Mouse (Mus musculus) mammary gland, adult 2 months (tissue): ENCODE measurements around the gene Pdia6. TPM values are rescaled to one million over a fixed set of nuclear protein-coding genes. Genes with fewer than 3 reads are reported as not detected.

Experiments
- polyA plus RNA-seq: library from polyadenylated mRNA; depleted of rRNA; stranded (reverse); fragments of >200 nt; gene quantifications from 2 replicates; pipeline ENCODE4 v1.2.3, GENCODE M21; 2012; ENCODE audit warnings: low replicate concordance; rRNA removed

Gene Pdia6
- polyA plus RNA-seq, result 31.8 and 41.3 TPM in 2 replicates

DNA sequence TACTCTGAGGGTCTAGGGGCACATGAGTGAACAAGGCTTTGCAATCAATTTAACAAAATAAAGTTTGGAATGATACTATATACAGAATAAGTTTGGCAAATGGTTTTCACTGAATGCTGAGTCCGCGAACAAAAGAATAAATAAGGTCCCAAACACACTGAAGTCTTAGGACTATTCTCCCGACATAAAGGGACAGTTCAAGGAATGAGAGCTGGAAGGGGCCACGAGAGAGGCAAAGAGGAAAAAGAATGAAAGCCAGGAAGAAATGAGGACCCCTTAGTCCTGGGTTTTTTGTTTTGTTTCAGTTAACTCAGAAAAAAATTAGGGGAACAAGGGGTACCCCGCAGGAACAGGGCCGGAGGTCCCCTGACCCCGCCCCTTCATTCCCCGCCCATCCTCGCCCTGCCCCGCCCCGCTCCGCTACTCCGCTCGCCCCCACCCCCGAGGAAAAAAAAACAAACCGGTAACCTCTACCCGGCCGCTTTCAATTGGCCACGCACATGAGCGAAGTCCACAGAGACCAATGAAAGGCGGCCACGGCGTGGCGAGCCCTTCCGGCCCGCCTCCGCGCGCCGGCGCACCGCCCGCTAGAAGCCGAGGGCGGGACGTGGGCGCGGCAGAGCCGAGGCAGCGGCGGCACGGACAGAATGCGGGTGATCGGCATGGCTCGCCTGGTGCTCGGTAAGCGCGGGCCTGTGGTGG, at the start of gene Pdia6:
Gene Pdia6, plus strand, starts transcription at position 575 of the 702 bp plus-strand sequence.

DNA sequence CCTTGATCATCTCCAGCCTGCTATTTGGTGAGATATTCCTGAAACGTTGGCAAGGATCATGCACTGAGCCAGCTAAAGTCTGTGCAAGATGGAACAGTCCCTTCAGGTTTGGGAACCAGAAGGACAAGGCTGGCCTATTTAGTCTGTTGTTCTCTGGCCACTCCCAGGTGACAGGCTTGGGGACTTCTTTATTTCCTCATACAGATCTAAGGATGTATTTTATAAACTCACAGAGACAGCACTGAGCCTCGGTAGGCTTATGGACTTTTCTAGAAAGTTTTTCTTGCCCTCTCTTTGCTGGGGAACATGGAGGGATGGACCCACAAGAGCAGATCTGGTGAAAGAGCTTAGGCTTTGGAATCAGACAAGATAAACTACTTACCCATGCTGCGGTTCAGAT, 62.9 kb downstream of the Pdia6 start, which contains the start of gene Atp6v1c2:
Gene Atp6v1c2, minus strand, starts transcription at position 101 of the 400 bp plus-strand sequence.

Other genes starting within 250 kb of the Pdia6 start
- 0.36 and 0.50 TPM in 2 replicates for gene Kcnf1, start 89.7 kb upstream of the Pdia6 start, polyA plus RNA-seq
- 0.26 and 2.2 TPM in 2 replicates for gene Atp6v1c2, start 62.8 kb downstream of the Pdia6 start, polyA plus RNA-seq
- 3.5 and 3.6 TPM in 2 replicates for gene Nol10, start 81.9 kb downstream of the Pdia6 start, polyA plus RNA-seq